Mouse (Mus musculus) hindbrain, embryonic 13.5 days (tissue): ENCODE measurements around the gene Calml4. TPM values are rescaled to one million over a fixed set of nuclear protein-coding genes. Genes with fewer than 3 reads are reported as not detected.
"Not testable (repeated sequence)": the region's sequence is repeated elsewhere in the genome, so short reads cannot be mapped to it uniquely, and the experiment has no call there.

Source experiments
- ATAC-seq: fragments of 200-750 bp; cut with Nextera tagmentation; 2 replicates; pipeline ENCODE4 v1.8.0; 2017; ENCODE audit warnings: moderate TSS enrichment; ENCODE audit not compliant: low FRiP score
- H3K27ac ChIP-seq: fragments of 300-500 bp; sonication (generic); 2 replicates; pipeline ENCODE4 v1.5.1; 2015; ENCODE audit warnings: inconsistent platforms, mild to moderate bottlenecking, moderate library complexity
- H3K27me3 ChIP-seq: fragments of 300-500 bp; sonication (generic); 2 replicates; pipeline ENCODE4 v1.6.1; 2015; ENCODE audit warnings: mild to moderate bottlenecking, inconsistent platforms
- H3K36me3 ChIP-seq: fragments of 300-500 bp; sonication (generic); 2 replicates; pipeline ENCODE4 v1.6.1; 2015; ENCODE audit warnings: mild to moderate bottlenecking, inconsistent platforms
- H3K4me1 ChIP-seq: fragments of 300-500 bp; sonication (generic); replicated peaks from 2 replicates; pipeline ENCODE4 v1.6.1; 2015; ENCODE audit warnings: inconsistent platforms
- H3K4me2 ChIP-seq: fragments of 300-500 bp; sonication (generic); 2 replicates; pipeline ENCODE4 v1.6.1; 2015; ENCODE audit warnings: inconsistent platforms, mild to moderate bottlenecking, moderate library complexity
- H3K4me3 ChIP-seq: fragments of 300-500 bp; sonication (generic); 2 replicates; pipeline ENCODE4 v1.5.1; 2015; ENCODE audit warnings: mild to moderate bottlenecking, inconsistent platforms
- H3K9ac ChIP-seq: fragments of 300-500 bp; sonication (generic); 2 replicates; pipeline ENCODE4 v1.6.1; 2015; ENCODE audit warnings: mild to moderate bottlenecking, inconsistent platforms
- H3K9me3 ChIP-seq: fragments of 300-500 bp; sonication (generic); 2 replicates; pipeline ENCODE4 v1.6.1; 2016; ENCODE audit warnings: inconsistent platforms
- WGBS: fragments of 180-500 bp; shearing (Covaris S2); methylation state at CpG from one replicate; pipeline ENCODE4 v1.1.7; 2015; 5-methylcytosine and 5-hydroxymethylcytosine counted together
- polyA plus RNA-seq: library from polyadenylated mRNA; unstranded; fragments of >200 nt; fragmentation: Nextera tagmentation; extraction: Ambion mirVana; gene quantifications from 2 replicates; pipeline ENCODE4 v1.2.1, GENCODE M21; 2015

Gene Calml4
- polyA plus RNA-seq, 1 experiment from 2014 or later: 21.2 TPM

DNA sequence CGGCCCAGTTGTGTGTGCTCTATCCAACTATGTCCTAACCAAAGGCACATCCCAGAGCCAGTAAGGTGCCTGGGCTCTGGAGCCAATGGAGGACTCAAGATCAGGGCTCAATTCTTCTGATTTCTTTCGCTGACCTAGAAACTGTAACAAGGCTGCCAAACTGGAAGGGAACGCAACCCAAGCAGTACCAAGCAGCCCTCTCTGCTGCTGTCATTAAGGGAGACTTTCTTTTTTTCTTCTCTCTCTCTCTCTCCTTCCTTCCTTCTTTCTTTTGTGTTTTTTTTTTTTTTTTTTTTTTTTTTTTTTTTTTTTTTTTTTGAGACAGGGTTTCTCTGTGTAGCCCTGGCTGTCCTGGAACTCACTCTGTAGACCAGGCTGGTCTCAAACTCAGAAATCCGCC is 11.4 kb downstream of the Calml4 start:
- H3K36me3 ChIP-seq, ATAC-seq, H3K9me3 ChIP-seq, H3K4me2 ChIP-seq, H3K4me3 ChIP-seq, H3K4me1 ChIP-seq, H3K27me3 ChIP-seq, H3K27ac ChIP-seq, H3K9ac ChIP-seq: not testable (repeated sequence)
- 92% methylated on average over 4 of the region's 4 CpGs for WGBS

DNA sequence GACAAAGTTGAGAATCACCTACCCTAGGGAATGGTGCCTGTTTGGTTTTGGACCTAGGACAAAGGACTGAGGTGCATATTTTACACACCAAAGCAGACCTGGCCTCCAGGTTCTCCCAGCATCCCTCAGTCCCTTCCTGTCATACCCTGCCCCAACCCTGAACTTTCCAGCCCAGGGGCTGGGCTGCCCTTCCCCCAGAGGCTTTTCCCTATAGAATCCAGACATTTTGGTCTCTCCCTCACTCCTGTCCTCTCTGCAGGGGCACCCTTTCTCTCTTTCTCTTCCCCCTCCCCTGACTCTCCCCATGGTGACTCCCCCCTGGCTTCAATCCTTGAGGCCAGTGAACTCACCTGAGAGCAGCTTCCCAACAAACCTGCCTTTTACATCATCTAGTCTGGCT is 12.8 kb downstream of the Calml4 start:
- Histone ChIP-seq H3K27ac (no peak overlapping the region), H3K4me1 (no peaks in the 10 kb centered on the region)
- ATAC-seq: no peak

GRCm38 (mm10) chr9:62876966-62877616 is 19.2 kb downstream of the Calml4 start:
- no peak for ATAC-seq
- no peak overlapping the region for H3K27ac ChIP-seq

More for the DNA sequence above, 12.8 kb downstream of the Calml4 start:
- Histone ChIP-seq H3K27me3 (no peaks in the 10 kb centered on the region), H3K4me3 (no peak overlapping the region), H3K9me3 (no peaks in the 10 kb centered on the region), H3K36me3 (no peaks in the 10 kb centered on the region), H3K4me2 (no peak overlapping the region), H3K9ac (no peak overlapping the region)

DNA sequence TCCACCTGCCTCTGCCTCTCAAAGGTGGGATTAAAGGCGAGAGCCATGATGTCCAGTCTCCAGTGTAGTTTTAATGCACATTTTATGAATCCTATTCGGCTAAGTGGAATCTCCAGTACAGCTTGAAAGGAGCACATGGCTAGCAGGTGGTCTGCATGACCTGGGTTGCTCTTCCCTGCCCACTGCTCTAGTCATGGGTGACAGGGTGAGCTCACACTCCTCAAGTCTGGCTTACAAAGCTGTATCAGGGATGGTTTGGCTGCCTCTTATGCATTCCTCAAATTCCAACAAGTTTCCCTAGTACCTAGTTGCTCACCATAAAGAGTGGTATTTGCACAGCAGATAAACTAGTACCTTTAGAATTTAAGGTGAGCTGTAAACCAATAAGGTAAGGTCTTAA is 19.9 kb downstream of the Calml4 start:
- H3K4me1 ChIP-seq: 0 out of 2 replicates have a peak, but pooled peaks cover 3% of the 10 kb centered on the region
- no peaks in the 10 kb centered on the region for H3K9me3 ChIP-seq
- H3K27me3 ChIP-seq: no peaks in the 10 kb centered on the region
- no peak for ATAC-seq
- no peak overlapping the region for H3K4me2 ChIP-seq
- H3K9ac ChIP-seq: no peak overlapping the region
- H3K36me3 ChIP-seq: peaks cover 19% of the 10 kb centered on the region
- H3K27ac ChIP-seq: no peak overlapping the region
- 82% methylated on average over 2 of the region's 2 CpGs for WGBS
- no peak overlapping the region for H3K4me3 ChIP-seq

More at GRCm38 (mm10) chr9:62876966-62877616, 19.2 kb downstream of the Calml4 start:
- Histone ChIP-seq H3K4me2 (no peak overlapping the region), H3K4me3 (no peak overlapping the region), H3K9me3 (no peaks in the 10 kb centered on the region), H3K9ac (no peak overlapping the region), H3K27me3 (no peaks in the 10 kb centered on the region), H3K4me1 (0 out of 2 replicates have a peak, but pooled peaks cover 3% of the 10 kb centered on the region), H3K36me3 (peaks cover 14% of the 10 kb centered on the region)
- WGBS: 86% methylated on average over 7 of the region's 7 CpGs

DNA sequence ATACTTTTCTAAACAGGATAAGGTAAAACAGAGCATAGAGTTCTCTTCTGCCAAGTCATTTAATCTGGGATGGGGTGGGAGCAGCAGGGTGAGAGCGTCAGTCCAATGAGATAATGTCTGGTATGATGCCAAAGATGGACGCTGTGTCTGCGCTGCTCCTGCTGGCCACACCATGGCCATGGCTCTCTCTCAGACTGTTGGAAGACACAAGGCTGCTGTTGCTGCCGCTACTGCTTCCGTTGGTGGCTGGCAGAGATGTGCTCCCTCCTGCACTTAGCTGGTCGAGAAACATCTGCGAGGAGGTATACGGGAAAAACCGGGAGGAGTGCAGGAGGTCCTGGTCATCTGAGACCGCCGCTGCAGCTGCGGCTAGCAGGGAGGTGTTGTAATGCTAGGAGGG is 24.0 kb downstream of the Calml4 start:
- H3K9ac ChIP-seq: no peak overlapping the region
- no peak overlapping the region for H3K27ac ChIP-seq
- no peak overlapping the region for H3K4me2 ChIP-seq
- 87% methylated on average over 12 of the region's 12 CpGs for WGBS
- no peak overlapping the region for H3K4me3 ChIP-seq
- H3K4me1 ChIP-seq: 0 out of 2 replicates have a peak, but pooled peaks cover 3% of the 10 kb centered on the region
- no peaks in the 10 kb centered on the region for H3K27me3 ChIP-seq
- H3K36me3 ChIP-seq: peaks cover 46% of the 10 kb centered on the region
- no peaks in the 10 kb centered on the region for H3K9me3 ChIP-seq
- no peak for ATAC-seq

DNA sequence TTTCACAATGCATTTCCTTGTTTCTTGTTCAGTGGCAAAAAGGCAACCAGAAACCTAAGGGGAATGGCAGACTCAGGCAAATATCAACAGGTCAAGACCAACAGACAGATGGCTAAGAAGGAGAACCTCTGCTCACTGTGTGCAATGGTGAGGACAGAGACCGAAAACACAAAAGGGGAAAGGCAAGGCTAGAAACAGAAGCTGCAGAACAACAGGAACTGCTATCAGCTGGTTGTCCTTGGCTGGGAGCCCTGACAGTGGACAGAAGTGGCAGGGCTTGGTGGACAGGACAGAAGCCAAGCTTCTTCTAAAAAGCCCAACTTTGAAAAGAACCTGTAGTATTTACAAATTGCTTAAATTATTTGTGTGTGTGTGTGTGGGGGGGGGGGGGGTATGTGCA is 36.6 kb downstream of the Calml4 start:
- ATAC-seq: no peak
- Histone ChIP-seq H3K36me3 (peaks cover 41% of the 10 kb centered on the region), H3K4me1 (no peaks in the 10 kb centered on the region), H3K27ac (no peak overlapping the region), H3K9ac (no peak overlapping the region), H3K4me2 (no peak overlapping the region), H3K4me3 (no peak overlapping the region), H3K9me3 (no peaks in the 10 kb centered on the region), H3K27me3 (no peaks in the 10 kb centered on the region)
- 91% methylated on average over 1 of the region's 1 CpGs for WGBS

- no peak for ATAC-seq
- no peak overlapping the region for H3K4me2 ChIP-seq
- H3K4me3 ChIP-seq: no peak overlapping the region
- no peaks in the 10 kb centered on the region for H3K9me3 ChIP-seq
- H3K27me3 ChIP-seq: no peaks in the 10 kb centered on the region
- H3K27ac ChIP-seq: no peak overlapping the region
- H3K9ac ChIP-seq: no peak overlapping the region
- WGBS: 84% methylated on average over 2 of the region's 2 CpGs
- H3K4me1 ChIP-seq: no peaks in the 10 kb centered on the region
- peaks cover 26% of the 10 kb centered on the region for H3K36me3 ChIP-seq
These were observed 43.9 kb downstream of the Calml4 start for GRCm38 (mm10) chr9:62901736-62902135.

DNA sequence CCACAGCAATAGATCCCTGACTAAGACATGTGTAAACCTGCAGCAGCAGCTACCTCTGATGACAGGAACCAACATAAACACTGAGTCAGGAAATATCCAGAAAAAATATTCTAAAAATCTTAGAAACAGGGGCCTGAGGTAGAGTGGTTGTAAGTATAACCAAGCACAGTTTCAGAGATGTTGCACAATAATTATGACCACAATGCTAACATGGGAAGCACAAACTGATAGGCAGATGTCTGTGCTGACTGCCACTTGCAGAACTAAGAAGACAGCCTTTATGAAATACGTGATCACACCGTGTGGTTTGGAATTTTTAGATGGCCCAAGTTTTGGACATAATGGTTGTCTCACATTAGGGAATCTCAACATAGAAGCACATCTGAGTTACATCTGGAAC is 46.0 kb downstream of the Calml4 start:
- H3K9me3 ChIP-seq: no peaks in the 10 kb centered on the region

GRCm38 (mm10) chr9:62905039-62905438 is 47.2 kb downstream of the Calml4 start:
- no peaks in the 10 kb centered on the region for H3K9me3 ChIP-seq
- no peak overlapping the region for H3K27ac ChIP-seq
- no peaks in the 10 kb centered on the region for H3K4me1 ChIP-seq
- H3K36me3 ChIP-seq: peaks cover 34% of the 10 kb centered on the region
- no peak overlapping the region for H3K4me3 ChIP-seq
- H3K4me2 ChIP-seq: no peak overlapping the region
- no peak for ATAC-seq
- no peak overlapping the region for H3K9ac ChIP-seq
- H3K27me3 ChIP-seq: no peaks in the 10 kb centered on the region
- 94% methylated on average over 8 of the region's 8 CpGs for WGBS

More for the DNA sequence above, 46.0 kb downstream of the Calml4 start:
- no peaks in the 10 kb centered on the region for H3K27me3 ChIP-seq
- H3K4me3 ChIP-seq: no peak overlapping the region
- no peak overlapping the region for H3K27ac ChIP-seq
- H3K4me2 ChIP-seq: no peak overlapping the region
- ATAC-seq: no peak
- no peak overlapping the region for H3K9ac ChIP-seq
- H3K36me3 ChIP-seq: peaks cover 26% of the 10 kb centered on the region
- WGBS: 99% methylated on average over 2 of the region's 2 CpGs
- no peaks in the 10 kb centered on the region for H3K4me1 ChIP-seq

GRCm38 (mm10) chr9:62913390-62914069 is 55.6 kb downstream of the Calml4 start:
- WGBS: 94% methylated on average over 5 of the region's 5 CpGs
- H3K4me2 ChIP-seq: no peak overlapping the region
- no peak for ATAC-seq
- H3K4me3 ChIP-seq: no peak overlapping the region
- no peaks in the 10 kb centered on the region for H3K4me1 ChIP-seq
- H3K9ac ChIP-seq: no peak overlapping the region
- H3K27ac ChIP-seq: no peak overlapping the region
- 0 out of 2 replicates have a peak, but pooled peaks cover 5% of the 10 kb centered on the region for H3K9me3 ChIP-seq
- peaks cover 48% of the 10 kb centered on the region for H3K36me3 ChIP-seq
- H3K27me3 ChIP-seq: no peaks in the 10 kb centered on the region

GRCm38 (mm10) chr9:62917059-62917458 is 59.2 kb downstream of the Calml4 start:
- no peak overlapping the region for H3K9ac ChIP-seq
- no peak overlapping the region for H3K4me3 ChIP-seq
- no peak overlapping the region for H3K4me2 ChIP-seq
- WGBS: 94% methylated on average over 1 of the region's 1 CpGs
- peaks cover 33% of the 10 kb centered on the region for H3K36me3 ChIP-seq
- no peak for ATAC-seq
- no peaks in the 10 kb centered on the region for H3K27me3 ChIP-seq
- no peak overlapping the region for H3K27ac ChIP-seq
- H3K4me1 ChIP-seq: no peaks in the 10 kb centered on the region
- 0 out of 2 replicates have a peak, but pooled peaks cover 5% of the 10 kb centered on the region for H3K9me3 ChIP-seq

GRCm38 (mm10) chr9:62920877-62921276 is 63.0 kb downstream of the Calml4 start:
- H3K4me2 ChIP-seq: no peak overlapping the region
- no peak overlapping the region for H3K9ac ChIP-seq
- H3K9me3 ChIP-seq: no peaks in the 10 kb centered on the region
- H3K27ac ChIP-seq: no peak overlapping the region
- H3K36me3 ChIP-seq: peaks cover 22% of the 10 kb centered on the region
- H3K4me3 ChIP-seq: no peak overlapping the region
- H3K27me3 ChIP-seq: no peaks in the 10 kb centered on the region
- WGBS: 83% methylated on average over 2 of the region's 2 CpGs
- ATAC-seq: no peak
- no peaks in the 10 kb centered on the region for H3K4me1 ChIP-seq
